Mouse (Mus musculus) cerebellum, postnatal 10 days (tissue): ENCODE results near the gene Wdr26.
A peak's percentile ranks its signal among the peaks of the same experiment; 100 is the strongest.

ENCODE experiments used
- DNase-seq, 2 experiments: peaks; one replicate each; pipeline ENCODE4 v3.0.0; 2021; ENCODE audit warnings: mixed read lengths in 2 of 2

The Wdr26 gene

DNA sequence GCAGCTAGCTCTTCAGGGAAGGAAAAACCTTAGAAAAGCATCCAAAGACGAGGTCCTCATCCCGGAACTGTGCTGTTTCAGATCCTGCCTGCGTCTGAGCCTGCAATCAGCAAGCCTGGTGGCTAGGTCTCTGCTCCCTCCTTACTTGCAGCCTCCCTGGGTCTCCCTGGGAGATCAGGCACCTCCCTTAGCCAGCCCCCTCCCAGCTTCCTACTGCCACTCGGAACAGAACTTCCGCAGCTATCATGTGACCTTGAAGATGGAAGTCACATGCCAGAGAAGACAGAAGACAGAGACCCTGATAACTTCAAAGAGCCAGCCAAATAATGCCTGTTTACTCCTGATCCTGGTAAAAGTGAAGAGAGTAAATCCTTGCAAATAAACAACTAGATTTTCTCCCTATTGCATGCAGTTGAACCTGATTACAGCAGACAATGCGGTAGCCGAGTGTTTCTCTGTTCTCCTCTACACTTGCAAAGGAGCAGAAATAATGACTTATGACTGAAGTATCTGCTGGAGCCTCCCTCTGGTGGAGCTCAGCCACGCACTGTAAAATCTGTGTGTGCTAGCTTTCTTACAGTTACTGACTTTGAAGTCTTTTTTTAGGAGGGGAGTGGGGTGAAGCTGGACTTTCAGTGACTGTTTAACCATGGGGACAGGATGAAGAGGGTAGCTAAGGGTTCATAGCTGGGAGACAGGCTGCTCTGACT is 22.7 kb upstream of the Wdr26 start:
- no peak for DNase-seq

DNA sequence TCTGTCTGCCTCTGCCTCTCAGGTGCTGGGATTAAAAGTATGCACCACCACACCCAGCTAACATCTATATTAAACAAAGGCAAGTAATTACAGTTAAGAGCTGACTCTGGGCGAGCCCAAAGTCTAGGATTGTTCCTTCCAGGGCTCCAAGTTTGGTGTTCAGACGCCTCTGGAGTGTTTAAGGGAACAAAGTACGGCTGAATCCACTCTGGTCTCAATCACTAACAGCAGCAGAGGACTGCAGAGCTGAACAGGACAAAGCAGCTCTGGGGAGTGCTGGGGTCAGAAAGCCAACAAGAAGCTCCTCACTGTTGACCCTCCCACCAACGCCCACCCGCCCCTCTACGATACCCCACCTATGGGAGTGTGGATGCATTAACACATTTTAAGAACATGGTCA is 21.9 kb upstream of the Wdr26 start:
- DNase-seq: no peak

DNA sequence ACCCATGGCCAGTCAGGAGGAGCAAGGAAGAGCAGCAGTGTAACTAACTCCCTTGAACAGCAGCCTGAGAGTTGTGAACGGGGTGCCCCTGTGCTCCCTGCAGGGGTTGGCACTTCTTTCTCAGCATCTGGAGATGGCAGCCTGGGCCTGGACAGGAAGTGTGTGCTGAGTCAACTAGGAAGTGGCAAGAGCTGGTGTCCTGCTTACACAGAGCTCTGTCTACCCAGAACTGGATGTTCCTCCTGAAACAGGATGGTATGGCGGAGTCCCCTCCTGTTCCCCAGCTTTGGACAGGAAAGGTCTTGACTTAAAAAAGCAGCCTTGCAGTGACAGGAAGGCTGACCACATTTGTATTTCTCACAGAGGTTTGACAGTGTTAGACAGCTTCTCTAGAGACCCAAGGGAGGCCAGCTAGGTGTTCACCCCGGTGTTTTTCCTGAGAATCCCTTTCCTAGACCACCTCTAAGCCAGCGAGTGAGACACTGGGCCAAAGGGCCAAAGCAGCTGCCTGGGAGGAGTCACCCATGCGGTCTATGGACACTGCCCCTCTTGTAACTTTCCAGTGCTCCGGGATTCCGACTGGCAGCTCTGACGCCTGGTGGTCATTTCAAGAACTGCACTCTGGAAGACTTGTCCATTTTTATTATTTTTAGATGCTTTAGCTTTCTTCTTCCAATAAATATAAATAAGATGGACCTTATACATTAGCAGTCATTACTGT is 20.7 kb upstream of the Wdr26 start:
- peak; percentile 79 to 86 for DNase-seq

DNA sequence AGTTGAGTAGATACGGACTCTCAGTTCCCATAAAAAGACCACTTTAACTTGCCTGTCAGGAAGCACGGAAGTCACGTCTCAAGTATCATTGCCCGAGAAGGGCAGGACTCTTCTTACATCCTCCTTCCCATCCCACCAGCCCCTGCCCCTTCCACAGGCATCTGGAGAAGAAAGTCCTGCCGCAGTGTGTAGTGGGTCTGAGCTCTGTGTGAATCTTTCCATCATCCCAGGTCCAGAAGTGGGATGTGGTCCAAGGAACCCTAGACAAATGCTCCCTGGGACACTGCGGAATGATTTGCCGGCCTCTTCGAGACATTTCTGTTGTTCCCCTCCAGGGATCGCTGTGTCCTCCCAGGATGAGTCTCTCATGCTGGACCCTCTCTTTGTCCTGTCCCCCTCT is 20.0 kb upstream of the Wdr26 start:
- no peak for DNase-seq

DNA sequence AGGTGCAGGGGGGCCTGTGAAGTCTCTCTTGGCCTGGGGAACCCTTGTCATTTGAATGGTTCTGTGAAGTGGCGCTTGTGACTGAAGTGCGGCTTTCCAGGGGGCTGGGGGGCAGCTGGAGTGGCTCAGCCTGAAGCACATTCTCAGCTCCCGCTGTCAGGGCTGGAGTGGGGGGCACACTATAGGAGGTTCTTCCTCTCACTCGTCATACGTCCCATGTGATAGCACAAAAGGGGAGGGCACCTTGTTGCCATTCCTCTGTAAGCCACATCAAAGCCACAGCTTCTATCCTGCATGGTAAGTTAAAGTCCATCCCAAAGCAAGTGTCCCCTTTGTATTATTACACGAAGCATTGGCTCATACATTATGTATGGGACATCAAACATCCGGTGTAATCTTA is 19.5 kb upstream of the Wdr26 start:
- no peak for DNase-seq

DNA sequence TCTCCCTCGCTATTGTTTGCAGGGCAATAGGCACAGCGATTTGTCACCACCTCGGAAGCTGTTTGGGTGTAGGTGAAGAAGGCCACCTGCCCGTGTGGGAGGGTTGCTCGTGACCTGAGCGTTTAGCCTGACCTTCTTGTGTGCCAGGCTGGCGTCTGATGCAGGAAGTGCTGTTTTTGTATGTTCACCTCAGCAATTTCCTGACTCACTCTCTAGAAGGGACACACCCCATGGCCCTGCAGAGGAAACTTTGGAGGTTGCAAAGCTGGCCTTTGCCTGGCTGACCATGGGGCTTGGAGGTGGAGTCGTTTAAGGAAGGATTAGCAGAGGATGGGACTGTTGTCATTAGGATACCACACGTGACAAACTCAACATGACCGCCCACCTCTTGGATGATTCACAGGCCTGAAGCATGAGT is 18.9 kb upstream of the Wdr26 start:
- DNase-seq: no peak

DNA sequence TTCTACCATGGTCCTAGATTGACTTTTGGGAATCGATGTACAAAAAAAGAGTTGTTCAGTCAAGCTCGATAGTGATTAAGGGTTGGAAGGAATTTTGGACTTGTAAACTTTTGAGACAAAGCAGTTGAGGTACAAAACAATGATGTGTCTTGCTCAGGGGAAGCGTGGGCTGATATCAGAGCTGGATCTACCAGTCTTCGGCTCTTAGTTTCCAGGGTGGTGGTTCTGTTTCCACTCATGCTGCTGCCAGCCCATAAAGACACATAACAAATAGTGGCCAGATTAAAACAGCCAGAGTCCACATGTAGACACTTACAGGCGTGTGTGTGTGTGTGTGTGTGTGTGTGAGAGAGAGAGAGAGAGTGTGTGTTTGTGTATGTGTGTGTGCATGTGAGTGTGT is 17.2 kb upstream of the Wdr26 start:
- no peak for DNase-seq

DNA sequence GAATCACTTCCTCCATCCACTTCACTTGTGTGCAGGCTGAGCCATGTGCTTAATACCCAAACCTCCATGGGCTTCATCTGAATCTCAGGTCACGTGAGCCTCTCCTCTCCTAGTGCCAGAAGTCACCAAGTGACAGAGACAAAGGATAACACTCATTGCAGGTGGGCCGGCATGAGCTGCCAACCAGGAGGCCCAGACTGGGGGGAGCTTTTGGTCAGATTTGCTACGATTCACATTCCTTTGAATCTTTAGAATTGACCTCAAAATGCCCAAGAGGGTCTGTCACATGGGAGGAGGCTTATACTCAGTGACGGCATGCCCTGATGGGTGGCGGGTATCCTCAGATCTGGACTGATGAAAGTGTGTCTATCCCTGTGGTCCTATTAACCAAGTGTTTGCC is 16.8 kb upstream of the Wdr26 start:
- no peak for DNase-seq

DNA sequence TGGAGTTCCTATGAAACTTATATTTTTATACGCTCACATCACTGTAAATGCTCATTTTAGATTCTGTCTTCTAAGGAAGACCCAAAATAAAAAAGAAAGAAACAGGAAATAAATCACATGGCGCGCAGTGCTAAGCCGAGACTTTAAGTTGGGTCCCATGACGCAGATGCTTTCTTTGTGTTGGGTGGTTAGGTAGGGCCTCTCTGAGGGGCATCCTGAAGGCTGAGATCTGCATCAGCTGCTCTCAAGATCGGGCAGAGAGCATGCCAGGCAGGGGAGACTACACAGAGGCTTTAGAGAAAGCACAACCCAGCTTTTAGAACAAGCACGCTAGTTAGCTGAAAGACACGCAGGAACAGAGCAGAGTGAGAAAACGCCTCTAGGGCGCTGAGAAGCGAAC is 16.0 kb upstream of the Wdr26 start:
- DNase-seq: no peak

DNA sequence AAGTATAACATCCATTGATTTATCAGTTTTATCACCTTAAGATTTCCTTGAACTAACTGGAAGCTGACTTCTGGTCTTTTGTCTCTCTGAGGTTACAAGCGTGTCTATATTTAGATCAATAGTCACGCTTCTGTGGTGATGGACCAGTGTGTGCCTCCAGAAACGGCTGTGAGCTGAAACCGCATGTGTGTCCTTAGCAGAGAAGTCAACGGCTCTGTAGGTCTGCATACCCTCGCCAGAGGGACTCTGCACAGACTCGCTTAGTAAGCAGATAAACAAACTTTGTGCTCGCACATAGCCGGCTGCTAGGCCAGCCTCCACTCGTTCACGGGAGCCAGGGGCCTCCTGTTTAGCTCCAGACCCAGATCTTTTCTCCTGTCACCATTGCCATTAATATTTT is 15.0 kb upstream of the Wdr26 start:
- no peak for DNase-seq

DNA sequence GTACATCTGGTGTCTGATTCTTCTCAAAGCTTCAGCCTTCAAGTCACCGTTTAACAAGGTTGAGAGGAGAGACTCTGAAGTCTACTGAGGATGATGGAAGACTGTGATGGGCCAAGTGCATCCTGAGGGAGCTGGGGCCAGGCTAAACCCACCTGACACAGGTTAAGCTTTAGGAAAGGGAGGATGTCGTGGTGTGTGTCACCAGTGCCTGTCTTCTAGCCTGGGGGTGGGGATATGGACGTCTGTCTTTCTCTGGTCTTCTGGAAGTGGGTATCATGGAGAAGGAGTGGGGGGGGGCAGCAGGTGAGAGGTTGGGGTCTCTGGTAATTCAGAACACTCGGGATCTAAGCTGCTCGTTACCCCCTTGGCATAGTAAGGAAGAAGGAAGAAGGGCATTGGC is 13.5 kb upstream of the Wdr26 start:
- DNase-seq: no peak

DNA sequence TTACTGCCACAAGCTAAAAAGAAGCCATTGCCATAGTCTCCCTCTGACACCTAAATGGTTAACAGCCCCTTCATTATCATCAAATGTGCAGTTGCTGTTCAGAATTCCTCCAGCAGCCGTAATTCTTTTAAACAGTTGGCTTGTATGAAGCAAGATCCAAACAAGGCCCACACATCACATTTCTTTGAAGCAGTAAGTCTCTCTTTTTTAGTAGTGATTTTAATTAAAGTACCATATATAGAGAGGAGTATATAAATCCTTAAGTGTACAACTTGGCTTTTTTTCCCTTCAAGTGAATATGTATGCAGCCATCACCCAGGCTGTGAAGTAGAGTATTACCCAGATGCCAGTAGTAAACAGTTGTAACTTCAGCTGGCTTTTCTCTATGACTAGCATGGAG is 10.2 kb upstream of the Wdr26 start:
- DNase-seq: no peak

DNA sequence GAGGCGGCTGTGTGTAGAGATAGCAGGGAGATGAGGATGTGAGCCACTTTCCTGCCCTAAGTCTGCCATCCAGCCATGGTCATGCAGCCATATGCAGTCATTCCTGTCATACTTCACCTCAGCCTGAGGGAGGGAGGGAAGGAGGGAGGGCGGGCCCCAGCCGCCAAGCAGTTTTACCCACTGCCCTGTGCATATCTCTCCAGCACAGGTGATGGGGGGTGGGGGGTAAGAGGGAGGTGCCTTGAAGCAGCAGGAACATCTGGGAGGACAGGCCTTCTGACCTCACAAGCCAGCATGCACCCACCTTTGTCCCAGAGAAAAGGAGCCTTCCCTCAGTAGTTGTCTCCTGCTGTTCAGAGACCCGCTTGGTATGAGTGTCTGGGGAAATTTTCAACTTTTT is 4.5 kb upstream of the Wdr26 start:
- DNase-seq: no peak

DNA sequence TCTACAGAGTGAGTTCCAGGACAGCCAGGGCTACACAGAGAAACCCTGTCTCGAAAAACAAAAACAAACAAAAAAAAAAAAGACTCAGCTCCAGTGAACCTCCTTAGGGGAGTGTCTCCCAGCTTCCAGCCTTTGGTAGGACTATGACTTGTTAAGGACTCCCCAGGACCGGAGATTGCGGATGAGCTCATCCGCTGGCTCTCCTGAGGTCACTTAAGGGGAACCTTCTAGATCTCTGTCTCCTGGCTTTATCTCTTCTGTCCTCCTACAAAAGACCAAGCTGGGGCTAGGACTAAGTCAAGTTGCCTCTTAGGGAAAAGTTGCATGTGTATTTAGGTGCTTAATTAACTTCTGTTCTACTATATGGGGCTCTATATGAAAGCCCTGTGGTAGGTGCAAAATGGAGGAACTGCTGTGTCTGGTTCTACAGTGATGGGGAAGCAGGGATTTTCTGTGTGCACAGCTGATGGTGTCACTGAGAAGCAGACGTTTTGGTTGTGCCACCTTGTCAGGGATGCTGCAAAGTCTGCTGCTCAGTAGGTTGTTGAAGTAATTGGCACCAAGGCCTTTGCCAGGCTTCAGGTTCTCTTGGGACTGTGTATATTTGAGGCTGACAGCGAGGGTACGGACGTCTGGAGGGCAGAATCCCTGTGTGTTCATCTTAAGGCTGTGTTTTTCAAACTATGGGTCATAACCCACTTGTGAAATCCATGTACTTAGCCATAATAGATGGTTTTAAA is 2.7 kb upstream of the Wdr26 start:
- no peak for DNase-seq

DNA sequence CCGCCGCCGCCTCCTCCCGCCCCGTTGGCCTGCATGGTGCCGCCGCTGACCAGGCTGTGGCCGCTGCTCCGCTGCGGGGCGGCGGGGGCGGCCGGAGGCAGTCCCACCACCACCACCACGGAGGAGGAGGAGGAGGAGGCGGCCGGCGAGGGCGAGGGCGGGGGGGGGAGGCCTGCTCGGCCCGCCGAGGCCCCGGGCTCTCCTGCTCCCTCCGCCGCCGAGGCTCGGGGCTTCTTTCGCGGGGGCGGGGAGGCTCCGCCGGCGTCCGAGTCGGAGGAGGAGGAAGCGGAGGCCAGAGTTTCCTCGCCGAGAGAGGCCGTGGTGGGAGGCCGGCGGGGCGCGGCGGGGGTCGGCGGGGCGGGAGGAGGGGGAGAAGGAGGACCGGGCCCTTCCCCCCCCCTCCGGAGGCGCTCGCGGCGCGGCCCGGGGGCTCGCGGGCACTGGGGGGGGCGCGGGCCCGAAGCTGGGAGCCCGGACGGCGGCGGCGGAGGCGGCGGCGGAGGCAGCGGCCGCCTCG is 340 bp downstream of the Wdr26 start:
- peak in 1 of 2 experiments; percentile 66 for DNase-seq

DNA sequence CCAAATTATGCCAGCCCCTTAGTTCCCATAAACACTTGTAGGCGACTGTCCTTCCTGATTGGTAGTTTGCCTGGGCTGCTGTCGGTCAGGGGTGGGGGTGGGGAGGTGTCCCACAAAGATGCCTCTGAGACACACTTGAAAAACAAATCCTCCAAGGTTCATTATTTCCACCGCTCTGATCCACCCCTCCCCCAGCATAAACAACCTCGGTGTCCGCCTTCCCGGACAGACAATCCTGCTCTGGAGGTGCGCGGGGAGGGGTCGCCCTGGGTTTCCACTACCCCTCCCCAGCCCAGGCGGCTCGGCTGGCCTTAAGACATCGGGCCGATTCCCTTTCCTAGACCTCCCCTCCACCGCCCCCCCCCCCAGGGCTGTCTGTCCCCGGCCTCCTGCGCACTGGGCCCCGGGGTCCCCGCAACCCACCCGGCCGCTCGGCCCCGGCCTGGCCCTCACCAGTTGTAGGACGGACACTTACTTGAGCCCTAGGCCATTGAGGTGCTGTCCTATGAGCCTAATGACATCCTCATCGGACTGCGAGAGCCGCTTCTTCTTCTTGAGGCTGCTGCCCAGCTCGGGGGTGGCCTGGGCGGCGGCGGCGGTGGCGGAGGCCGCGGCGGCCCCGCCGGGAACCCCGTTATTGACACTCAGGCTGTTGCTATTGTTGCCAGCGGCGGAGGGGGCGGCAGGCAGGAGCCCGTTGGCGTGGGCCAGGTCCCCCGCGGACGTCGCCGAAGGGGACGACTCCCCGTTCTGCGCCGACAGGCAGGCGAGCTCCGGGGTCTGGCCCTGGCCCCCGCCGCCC is 999 bp downstream of the Wdr26 start:
- DNase-seq: peak; percentile 63 to 64

DNA sequence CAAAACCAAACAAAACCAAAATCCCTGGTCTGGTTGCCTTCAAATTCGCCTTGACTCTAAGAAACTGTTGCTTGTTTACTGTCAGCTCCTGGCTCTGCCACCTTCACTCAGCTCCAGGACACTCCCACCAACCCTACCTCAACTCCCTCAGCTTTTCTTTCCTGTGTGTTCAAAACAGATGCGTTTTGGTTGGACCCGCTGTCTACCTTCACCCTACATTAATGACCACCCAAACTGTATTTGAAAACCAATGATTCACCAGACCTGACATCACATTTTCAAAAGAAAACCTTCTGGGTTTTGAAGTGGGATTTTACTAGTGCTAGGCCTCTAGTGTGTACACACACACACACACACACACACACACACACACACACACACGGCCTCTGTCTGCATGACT is 1.7 kb downstream of the Wdr26 start:
- DNase-seq: no peak

DNA sequence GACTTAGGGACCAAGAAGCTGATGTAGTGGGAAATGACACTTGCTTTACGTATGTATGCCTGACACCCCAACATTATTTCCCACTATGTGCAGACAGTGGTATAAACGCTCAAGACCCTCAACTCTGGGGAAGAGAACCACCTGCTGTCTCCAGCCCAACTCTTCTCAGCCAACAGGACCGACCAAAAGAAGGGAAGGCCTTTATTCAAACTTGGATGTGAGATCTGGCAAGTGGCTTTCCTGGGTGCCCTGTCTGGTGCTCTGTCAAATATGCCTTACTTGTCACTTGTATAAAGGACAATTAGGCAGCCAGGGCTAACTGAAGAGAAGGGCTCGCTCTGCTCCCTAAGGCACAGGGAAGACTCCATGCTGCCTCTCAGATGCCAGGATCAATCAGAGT is 12.4 kb downstream of the Wdr26 start:
- DNase-seq: no peak

DNA sequence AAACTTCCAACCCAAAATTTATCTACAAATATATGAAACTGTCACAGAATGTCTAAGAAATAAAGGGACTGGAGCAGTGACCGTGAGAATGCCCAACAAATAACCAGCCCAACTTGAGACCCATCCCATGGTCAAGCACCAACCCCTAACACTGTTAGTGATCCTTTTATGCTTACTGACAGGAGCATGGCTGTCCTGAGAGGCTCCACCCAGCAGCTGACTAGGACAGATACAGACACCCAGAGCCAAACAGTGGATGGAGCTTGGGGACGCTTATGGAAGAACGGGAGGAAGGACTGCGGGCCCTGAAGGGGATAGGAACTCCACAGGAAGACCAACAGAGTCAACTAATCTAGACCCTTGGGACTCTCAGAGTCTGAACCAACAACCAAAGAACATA is 22.9 kb downstream of the Wdr26 start:
- no peak for DNase-seq

DNA sequence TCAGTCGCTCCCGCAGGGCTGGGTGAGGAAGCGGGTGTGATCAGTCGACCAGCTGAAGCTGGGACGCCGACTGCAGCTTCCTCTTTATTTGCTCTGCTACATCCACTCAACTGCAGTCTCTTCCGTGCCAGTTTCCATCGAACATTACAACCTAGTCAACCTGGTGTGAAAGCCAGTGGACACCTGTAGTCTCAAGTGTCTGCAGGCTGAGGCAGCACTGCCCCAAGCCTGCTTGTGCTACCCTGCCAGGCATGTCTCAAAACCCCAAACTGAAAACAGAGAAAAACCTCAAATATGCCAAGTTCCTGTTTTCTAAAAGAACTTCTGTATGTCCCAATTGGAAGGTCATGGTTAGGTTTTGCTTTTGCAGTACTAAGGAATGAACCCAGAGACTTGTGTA is 41.6 kb downstream of the Wdr26 start:
- DNase-seq: no peak

DNA sequence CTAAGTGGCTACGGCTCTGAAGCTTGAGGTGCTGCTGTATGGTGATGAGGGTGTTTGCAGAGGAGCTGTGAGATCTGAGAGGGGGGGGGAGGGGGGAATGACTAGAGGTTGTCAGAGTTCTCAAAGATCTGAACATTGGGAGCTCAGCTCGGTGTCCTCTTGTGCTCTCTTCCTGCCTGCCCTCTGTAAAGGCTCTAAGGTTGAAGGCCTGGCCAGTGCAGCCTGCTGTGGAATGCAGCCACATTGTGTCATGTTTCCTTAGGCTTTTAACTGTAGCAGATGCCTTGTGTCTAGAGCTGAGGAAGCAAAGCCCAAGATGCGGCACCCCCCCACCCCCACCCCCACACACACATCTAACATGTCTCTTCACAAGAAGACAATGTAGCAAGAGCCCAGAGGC is 43.4 kb downstream of the Wdr26 start:
- DNase-seq: no peak

DNA sequence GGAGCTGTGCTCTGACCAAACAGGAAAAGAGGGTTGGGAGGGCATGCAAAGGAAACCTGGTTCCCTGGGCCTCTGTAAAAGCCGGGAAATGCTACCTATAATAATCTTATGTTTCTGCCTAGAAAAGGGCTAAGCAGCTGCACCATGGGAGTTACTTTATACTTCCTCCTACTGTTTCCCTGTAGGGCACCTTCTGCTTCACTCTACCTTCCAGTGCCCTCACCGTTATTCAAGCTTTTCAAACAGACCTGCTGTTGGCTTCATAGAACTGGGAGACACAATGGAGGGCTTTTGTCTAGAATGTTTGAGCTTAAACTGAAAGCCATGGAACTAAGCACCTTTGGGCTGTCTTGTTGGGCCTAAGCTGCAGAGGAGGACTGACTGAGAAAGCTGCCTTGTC is 44.0 kb downstream of the Wdr26 start:
- no peak for DNase-seq

DNA sequence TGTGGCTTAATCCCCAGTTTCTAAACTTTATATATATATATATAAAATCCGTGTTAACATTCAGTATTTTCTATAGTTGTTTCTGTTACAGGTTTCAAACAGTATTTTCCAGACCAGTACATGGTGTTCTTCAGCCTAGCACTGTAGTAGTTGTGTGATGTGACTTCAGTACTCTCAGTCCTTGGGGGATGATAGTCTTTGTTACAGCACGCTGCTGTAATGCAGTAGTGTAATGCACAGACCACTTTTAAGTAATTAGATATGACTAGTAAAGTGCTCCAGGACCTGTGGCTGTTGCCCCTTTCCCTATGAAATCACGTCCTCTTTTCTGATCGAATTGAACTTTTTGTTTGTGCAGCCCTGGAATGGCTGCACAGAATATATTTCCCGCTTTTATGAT is 60.3 kb downstream of the Wdr26 start:
- DNase-seq: no peak
